Mouse (Mus musculus): ENCODE measurements at regions not wholly inside any gene's neighbourhood (a gene's known extent, or its start where the extent isn't known, plus 50 kb on each side); places are given as distances from the start of the nearest gene placed in this dataset.

DNA sequence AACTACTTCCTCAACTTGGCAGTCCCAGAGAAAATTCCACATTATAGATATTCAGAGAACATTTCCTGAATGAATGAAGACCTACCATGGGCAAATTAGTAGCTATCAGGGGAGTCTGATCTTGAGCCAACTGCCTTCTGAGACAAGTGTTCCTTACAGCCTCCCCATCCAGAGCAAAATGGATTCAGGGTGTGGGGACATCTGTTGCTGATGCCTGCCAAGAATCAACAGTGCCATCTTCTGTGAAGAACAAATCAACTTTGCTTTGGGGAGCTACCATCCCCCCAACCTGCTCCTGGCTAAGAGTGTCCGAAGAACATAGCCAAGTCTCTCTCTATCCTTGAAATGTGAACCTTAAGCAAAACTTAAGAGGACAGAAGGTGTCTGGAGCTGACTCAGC is 217.9 kb downstream of the Nedd1 start:
- intact Hi-C loops (cut with DNase I): no loop called here

DNA sequence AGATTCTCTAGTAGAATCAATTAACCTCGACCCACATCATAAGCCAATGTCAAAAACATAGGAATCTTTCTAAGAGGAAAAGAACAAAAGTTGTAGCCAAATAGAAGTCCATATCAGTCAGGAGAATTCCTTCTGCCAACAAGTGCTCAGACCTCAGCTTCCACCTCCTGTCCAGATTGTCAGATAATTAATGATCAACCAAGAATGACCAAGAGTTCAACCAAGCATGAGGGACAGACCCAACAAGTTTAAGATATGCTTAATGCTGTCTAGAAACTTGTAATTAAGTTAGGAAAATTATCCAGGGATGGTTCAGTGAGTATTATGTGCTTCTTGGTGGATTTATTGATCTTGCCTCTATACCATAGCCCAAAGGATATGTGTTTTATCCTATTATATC is 238.6 kb downstream of the Nedd1 start:
- intact Hi-C loops (cut with DNase I): no loop called here

DNA sequence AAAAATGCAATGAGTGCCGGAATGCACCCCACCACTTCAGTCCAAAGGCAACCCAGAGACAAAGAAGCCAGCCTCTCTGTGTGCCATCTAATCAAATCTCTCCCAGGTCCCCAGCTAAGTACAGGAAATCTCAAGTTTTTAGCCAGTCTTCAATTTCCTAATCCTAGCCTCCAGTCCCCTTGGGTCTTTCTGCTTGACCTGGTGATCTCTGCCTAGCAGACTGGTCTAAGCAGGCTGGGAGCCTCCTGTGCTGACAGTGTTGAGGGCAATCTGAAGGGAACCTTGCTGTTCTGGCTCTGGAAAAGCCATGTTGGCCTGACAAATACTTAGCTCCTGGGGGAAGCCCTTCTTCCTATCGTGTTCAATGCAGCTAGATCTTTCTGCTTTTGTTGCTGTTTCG is 248.9 kb downstream of the Nedd1 start:
- intact Hi-C loops (cut with DNase I): no loop called here

DNA sequence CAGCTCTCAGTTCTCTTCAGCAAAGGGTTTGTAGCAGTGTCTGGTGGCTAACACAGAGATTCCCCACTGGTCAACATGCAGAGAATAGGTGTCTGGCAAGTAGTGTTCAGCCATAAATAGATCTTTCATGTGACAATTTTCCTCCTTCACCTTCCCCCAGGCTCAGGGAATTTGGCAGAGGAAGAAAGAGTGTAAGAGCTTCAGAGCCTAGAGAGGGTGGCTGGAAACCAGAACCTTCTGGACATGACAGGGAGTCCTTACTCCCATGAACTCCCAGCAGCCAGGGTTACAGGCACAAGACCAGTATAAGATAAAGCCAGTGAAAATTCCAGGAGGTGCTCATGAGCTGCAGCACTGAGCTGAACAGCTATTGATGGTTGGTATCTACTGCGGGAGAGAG is 251.1 kb downstream of the Nedd1 start:
- intact Hi-C loops (cut with DNase I): no loop called here

DNA sequence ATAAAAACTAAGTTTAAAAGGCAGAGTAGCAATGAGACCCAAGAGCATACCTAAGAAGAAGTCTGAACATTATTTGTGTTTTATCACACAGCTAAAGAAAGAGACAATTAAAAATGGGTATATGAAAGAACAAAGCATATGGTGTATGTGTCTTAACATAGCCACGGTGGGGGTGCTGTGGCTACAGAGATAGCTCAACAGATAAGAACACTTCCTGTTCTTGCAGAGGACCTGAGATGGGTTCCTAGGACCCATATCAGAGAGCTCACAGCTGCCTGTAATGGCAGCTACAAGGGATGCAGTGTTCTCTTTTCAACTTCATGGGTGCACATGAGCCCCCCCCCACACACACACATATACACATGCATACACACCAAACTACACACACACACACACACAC is 267.0 kb downstream of the Nedd1 start:
- intact Hi-C loops (cut with DNase I): no loop called here

DNA sequence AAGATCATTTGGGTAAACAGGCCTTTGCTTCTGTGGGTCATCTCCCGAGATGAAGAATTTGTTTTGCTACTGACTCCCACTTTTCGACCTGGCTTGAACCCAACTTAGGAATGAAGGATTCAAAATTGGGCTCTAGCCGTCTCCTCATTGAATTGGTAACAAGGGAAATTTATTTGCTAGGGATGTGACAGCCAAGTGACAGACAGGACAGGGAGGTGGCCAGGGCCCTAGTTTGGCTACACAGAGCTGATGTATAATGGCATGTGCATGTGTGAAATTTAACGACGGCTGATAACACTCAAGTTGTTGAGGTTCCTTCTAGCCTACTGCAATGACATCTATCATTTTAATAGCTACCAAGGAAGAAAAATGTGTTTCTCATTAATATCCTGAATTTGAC is 268.7 kb downstream of the Nedd1 start:
- intact Hi-C loops (cut with DNase I): no loop called here

DNA sequence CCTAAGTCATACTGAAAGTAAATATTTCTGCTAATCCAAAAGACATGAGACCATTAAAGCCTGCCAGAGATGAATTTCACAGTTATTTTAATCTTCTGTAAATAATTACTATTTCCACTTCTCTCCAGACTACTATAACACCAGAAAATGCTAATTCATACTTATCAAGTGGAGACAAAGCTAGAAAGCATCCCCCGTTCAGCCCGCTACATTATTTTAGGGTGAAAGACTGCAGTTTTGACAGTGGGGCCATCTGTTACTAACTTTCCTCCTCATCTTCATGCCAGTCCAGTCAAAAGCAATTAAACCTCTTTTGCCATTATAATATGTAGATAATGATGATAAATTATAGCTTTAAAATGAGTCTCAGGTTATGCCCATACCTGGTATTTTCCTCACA is 276.3 kb downstream of the Nedd1 start:
- intact Hi-C loops (cut with DNase I): no loop called here

DNA sequence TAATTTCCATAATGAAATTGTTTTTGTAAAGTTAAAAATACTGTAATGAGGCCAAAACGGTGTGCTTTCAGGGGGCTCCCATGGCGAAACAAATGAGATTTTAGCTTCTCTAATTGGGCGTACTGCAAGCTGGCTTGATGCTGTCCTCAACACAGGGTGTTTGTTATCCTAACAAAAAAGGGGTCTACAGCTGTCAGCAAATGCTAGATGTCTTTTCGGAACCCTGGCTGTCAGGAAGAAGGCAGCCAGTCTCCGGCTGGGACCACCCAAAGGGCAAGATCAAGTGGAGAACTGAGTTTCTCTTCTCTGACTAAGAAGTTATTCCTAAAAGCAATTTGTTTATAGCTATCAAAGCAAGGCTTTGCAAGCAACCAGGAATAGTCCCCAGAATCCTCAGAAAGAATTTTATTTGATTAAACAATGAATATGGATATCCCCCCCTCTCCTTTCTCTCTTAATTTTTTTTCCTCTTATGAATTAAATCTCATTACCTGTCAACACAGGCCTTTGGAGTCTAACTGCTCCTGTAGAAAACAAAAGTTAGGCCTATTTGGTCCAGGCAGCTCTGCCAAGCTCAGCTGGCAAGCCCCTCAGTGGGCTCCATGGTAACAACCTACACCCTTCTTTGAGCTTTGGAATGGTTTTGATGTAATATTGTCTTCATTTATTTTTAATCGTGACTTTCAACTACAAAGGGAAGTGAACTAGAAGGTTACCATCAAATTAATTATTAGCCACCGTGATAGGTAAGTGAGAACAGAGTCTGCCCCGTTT is 283.4 kb downstream of the Nedd1 start:
- intact Hi-C loops (cut with DNase I): no loop called here

DNA sequence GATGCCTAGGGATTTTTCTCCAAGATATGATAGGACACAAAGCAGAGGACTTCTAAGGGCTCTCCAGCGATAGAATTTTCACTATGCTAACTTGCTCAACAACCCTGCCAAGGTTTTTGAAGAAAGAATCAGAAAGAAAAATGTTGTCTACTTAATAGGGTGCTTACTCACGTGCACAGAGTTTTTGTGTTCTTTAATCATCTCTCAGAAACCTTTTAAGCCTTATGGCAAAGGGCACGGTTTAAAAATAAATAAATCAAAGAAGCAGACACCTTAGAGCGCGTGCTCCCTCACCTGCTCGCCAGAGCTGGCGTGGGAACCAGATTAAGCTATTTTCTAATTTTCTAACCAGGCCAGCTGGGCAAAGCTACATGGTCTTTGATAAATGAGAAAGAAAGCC is 293.0 kb downstream of the Nedd1 start:
- intact Hi-C loops (cut with DNase I): no loop called here

DNA sequence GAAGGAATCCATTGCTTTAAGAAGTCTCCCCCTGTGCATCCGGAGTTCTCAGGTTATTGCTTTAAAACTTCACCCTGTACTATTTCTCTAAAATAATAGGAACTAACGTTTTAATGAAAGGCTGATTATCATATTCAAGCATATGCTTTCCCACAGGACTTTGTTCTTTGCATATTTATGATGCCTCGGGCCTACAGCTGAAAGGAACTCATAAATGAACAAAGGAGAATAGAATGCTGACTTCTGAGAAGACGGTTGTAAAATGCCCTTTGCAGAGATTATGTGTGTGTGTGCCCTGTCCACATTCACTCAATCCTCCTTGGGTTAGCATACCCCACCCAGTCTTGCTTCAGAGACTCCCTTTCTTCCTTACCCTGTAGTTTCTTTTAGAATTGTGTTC is 294.2 kb downstream of the Nedd1 start:
- intact Hi-C loops (cut with DNase I): no loop called here

DNA sequence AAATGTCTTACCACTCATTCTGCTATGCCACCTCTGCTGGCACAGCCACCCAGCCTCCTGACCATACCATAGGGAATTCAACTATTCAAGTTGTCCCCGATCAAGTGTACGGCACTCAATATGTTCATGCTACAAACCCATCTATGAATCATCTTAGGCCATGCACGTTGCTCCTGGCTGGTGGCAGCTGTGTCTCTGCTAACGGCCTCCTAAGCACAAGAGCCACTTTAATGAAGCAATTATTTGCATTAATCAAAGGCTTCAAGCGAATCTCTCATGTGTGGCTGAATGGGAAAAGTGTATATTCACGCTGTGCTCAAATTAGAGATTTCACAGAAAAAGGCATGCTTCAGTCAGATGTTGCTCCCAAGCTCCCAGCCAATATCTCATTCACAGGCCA is 295.8 kb downstream of the Nedd1 start:
- intact Hi-C loops (cut with DNase I): no loop called here

DNA sequence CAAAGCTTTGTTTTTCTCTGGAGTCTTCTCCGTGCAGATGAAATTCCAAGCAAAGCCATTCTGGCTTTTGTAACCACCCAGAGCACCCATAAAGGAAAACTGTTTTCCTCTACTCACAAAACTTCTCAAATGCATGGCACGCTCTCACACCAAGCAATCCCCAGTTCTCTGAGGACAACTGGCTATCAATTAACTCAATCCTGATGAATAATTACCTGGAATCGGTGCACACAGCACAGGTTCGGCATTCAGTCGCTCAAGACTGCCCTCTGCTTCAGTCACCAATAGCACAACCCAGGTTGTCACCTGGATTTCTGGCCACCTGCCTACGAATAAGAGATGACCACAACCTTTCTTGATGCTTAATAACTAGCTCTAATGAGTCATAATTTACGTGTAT is 309.5 kb downstream of the Nedd1 start:
- intact Hi-C loops (cut with DNase I): no loop called here

DNA sequence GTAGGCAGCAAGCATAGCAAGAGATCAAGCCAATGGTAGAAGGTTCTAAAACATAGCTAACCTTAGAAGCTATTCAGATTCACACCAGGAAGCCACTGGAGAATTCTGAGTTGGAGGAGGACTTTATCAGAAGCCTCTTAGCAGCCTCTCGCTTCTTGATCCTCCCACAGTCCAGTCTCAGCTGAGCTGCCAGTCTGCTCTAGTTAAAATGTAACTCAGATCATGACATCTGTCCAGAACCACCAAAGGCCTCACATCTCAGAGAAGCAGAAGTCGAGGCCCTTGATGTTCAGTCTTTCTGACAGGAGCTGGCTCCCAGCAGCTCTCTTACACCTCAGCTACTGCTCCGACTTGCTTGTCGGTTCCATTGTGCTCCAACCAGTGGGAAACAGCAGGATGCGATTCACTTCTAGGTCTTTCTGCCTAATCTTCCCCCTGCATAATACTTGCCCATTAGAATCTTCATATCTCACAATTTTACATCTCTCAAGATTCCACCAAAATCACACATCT is 311.4 kb downstream of the Nedd1 start:
- intact Hi-C loops (cut with DNase I): no loop called here

DNA sequence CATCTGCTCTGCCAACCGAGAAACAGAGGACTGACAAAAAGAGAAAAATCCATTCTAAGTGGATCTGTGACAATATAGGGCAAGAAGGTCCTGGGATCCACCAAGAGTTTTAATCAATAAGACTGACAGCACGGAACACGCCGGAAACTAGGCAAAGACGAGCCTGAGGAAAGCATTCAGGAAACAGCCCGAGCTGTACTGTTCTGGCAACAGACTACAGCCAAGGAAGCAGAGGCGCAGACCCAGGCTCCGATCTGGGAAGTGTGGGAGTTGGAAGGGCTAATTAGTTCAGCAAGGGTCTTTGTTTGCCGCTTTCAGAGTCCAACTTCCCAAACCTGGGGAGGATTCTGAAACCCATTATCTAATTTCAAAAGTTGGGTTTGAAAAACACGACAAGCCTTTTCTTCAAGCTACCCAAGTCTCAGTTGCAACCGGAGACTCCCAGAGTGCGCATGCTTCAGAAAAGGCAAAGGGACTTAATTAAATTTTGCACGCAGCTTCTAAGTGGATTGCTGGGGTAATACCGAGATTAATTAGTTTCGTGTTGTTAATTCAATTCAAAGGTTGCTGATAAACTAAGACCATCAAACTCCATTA is 317.4 kb downstream of the Nedd1 start:
- intact Hi-C loops (cut with DNase I): no loop called here

DNA sequence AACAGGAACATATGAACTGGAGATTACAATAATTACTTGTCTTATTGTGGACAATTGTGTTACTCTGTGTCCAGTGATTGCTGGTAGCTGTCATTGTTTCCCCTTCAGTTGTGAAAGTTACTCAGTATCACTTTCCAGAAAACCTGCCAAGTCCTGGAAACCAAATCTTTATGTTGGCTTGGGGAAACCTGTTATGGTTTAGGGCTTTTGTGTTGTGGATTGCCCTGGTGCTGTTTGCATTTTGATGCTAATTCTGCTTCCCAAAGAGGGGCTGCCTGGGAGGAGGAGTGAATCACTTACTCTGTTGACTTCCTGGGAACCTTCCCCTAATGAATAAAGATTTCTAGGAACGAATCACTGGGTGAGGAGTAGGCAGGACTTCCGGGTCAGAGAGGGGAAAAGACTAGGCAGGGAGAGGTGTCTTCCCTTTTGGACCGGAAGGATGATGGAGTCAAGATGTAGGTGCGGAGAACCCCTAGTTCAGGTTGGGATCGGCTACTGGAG is 321.6 kb downstream of the Nedd1 start:
- intact Hi-C loops (cut with DNase I): no loop called here

DNA sequence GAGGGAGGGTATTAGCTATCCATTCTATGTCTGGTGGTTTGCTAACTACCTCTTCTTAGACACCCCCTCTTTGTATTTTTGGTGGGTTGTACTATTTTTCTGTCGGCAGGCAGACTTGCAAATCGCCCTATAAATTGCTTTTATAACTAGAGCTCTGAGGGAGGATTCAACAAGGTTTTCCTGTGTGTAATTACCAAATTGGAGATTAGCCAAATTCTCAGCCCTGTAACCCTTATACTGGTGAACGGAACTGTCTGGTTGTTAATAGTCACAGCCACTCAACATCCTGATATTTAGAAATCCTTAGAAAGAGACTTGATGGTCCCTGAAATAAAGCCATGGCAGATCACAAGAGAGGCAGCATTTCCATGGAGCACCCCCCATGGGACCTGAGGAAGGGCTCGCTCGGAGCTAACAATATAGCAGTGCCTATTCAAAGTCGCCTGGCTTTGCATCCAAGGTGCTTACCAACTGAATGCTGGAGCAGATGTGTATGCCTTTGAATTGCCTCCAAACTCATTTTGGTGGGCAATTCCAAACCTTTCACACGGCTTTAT is 333.0 kb downstream of the Nedd1 start:
- intact Hi-C loops (cut with DNase I): no loop called here

DNA sequence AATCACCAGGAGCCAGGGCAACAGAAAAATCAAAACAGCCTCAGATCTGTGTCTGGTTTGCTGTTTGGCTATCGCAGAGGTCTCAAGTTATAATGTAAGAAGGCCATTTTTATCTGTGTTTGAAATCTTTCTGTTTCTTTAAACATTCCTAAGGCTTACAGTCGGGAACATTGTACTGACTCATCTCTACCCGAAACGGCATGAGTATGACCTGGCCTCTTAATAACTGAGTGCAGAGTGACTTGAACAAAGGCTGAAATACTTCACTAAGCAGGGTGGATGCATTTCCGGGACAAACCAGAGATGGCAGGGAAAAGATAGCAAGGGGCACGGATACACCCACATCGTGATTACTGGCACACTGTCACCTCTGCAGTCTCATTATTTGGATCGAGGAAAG is 355.1 kb downstream of the Nedd1 start:
- intact Hi-C loops (cut with DNase I): no loop called here

DNA sequence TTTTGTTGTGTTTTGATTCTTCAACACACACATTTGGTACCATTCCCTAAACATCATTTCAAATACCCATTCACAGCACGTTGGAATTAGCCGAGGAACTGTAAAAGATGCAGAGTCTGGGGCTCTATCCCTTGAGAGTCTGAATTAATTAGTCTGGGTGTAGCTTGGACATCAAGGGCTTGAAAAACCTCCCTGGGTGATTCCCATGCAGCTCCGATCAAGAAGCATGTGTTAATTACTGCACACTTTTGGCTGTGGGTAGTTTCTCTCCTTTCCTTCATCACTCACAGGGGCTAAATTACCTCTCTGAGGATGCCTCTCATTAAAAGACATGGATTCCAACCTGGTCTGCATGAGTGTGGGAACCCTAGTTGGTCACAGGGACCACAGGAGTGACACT is 365.5 kb downstream of the Nedd1 start:
- intact Hi-C loops (cut with DNase I): no loop called here

DNA sequence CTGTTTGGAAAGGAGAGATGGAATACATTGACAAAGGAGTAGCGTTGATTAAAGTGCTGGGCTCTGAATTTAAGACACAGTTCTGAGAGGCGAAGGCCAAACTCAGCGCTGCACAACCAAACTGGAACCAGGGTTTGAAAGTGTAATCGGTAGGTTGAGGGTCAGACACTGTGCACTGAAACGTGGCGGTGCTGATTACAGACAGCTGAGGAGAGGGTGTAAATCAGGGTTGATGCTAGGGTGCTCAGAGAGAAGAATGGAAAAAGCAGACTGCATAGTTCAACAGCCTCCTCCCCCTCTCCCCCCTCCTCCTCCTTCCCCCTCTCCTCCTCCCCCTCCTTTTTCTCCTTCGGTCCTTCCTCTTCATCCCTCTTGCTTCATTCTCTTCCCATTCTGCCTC is 373.2 kb downstream of the Nedd1 start:
- intact Hi-C loops (cut with DNase I): no loop called here

DNA sequence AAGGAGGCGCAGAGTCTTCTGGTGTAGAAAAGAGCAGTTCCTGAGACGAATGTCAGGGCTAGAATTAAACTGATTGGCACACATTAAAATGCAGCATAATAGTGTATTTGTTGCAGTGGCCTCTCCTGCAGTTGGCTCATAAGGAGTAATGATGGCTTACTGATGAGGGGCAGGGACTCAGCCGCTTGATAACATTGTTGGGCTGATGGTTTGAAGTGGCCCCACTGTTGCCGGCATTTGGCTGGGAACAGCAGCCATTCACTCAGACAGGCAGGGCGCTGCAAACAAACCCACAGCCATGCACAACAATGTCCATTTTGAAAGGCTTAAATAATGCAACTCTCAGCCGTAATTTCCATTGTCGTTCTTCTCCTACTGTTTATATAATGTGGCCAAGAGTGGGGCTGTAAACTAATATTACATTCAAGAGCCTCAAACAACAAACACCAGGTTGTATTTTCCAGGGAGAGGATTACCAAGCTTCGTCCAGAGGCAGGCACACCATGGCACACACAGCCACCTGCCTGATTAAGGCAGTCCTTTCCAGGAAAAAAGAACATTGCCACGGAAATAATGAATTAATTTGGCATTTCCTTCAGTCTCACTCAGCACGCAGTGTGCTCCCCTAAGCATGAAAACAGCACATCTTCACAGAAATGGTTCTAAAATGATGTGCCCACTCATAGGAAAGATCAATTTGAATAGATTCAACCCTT is 374.1 kb downstream of the Nedd1 start:
- intact Hi-C loops (cut with DNase I): no loop called here

DNA sequence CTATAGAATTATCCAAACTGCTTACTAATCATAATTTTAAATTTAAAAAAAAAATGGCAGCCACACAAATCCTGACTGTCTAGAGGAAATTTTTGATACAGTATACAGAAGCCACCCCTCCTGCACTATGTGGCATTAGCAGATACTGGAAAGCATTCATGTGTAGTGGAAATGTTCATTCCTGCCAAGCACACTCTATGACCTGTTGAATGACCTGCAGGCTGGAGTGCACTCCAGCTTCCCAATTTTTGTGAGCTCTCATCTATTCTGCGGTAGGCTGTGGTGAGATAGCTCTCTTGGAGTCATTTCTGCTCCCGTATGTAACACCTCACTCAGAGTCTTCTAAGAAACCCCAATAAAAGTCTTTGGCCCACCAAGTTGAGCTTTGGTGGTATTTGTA is 382.5 kb downstream of the Nedd1 start:
- intact Hi-C loops (cut with DNase I): no loop called here

DNA sequence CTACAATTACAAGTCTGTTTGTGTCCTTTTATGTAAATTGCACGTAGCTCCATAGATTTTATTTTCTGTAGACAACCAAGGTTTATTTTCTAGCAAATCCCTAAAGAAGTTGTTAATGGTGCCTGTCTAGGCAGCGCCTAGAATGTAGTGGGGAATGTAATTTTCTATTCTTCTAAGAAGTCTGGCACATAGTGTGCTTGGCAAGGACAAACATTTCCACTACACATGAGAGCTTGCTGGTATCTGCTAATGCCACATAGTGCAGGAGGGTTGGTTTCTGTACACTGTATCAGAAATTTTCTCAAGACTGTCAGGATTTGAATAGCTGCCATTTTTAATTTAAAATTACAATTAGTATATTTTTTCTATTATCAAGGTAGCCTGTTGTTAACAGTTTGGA is 385.3 kb downstream of the Nedd1 start:
- intact Hi-C loops (cut with DNase I): no loop called here
